Mouse (Mus musculus) kidney, adult 8-10 months (tissue): ENCODE measurements around the gene Pfdn6.
A peak's percentile ranks its signal among the peaks of the same experiment; 100 is the strongest.

Experiments
- DNase-seq, 2 experiments: peaks; one replicate each; pipeline ENCODE4 v3.0.0; 2022

Gene Pfdn6

GRCm38 (mm10) chr17:33940206-33940805, at the start of gene Pfdn6, which contains the start of gene Wdr46:
TSS of gene Pfdn6 (minus strand) at chr17:33940343.
TSS of gene Wdr46 (plus strand) at chr17:33940660.
- DNase-seq: peak; percentile 86 to 91

- peak in 1 of 2 experiments; percentile 75 for DNase-seq
Measured at GRCm38 (mm10) chr17:33982136-33982535, 42.0 kb upstream of the Pfdn6 start.

- peak; percentile 93 to 94 for DNase-seq
Measured at GRCm38 (mm10) chr17:33981192-33981909, 41.2 kb upstream of the Pfdn6 start.

GRCm38 (mm10) chr17:33980181-33981035, 40.3 kb upstream of the Pfdn6 start:
- no peak for DNase-seq

- DNase-seq: no peak
Measured at GRCm38 (mm10) chr17:33979512-33980050, 39.4 kb upstream of the Pfdn6 start.

- DNase-seq: peak; percentile 96
Measured at GRCm38 (mm10) chr17:33978631-33979031, 38.5 kb upstream of the Pfdn6 start.

GRCm38 (mm10) chr17:33977861-33978557, 37.9 kb upstream of the Pfdn6 start:
- no peak for DNase-seq

GRCm38 (mm10) chr17:33973572-33973971, 33.4 kb upstream of the Pfdn6 start:
- DNase-seq: no peak

- no peak for DNase-seq
Measured at GRCm38 (mm10) chr17:33972691-33973090, 32.5 kb upstream of the Pfdn6 start.

- DNase-seq: no peak
Measured at GRCm38 (mm10) chr17:33969394-33969793, 29.3 kb upstream of the Pfdn6 start.

GRCm38 (mm10) chr17:33968927-33969326, 28.8 kb upstream of the Pfdn6 start:
- DNase-seq: no peak

GRCm38 (mm10) chr17:33968489-33968888, 28.3 kb upstream of the Pfdn6 start:
- DNase-seq: peak; percentile 69 to 89

GRCm38 (mm10) chr17:33965846-33966550, 25.9 kb upstream of the Pfdn6 start:
- no peak for DNase-seq

- no peak for DNase-seq
Measured at GRCm38 (mm10) chr17:33965082-33965845, 25.1 kb upstream of the Pfdn6 start.

- no peak for DNase-seq
Measured at GRCm38 (mm10) chr17:33962876-33963275, 22.7 kb upstream of the Pfdn6 start.

GRCm38 (mm10) chr17:33959948-33960347, 19.8 kb upstream of the Pfdn6 start:
- DNase-seq: no peak

GRCm38 (mm10) chr17:33959135-33959534, 19.0 kb upstream of the Pfdn6 start:
- DNase-seq: no peak

- DNase-seq: no peak
Measured at GRCm38 (mm10) chr17:33958451-33958850, 18.3 kb upstream of the Pfdn6 start.

- no peak for DNase-seq
Measured at GRCm38 (mm10) chr17:33957493-33957892, 17.4 kb upstream of the Pfdn6 start.

- DNase-seq: no peak
Measured at GRCm38 (mm10) chr17:33956336-33956735, 16.2 kb upstream of the Pfdn6 start.
